Mouse (Mus musculus) brain, embryonic 14.5 days (tissue): ENCODE data around the gene Guk1.

Experiments
- CTCF ChIP-seq: fragments of 200-500 bp; IDR thresholded peaks from 2 replicates; pipeline ENCODE4 v1.5.1; 2012; ENCODE audit warnings: inconsistent platforms, mild to moderate bottlenecking, moderate library complexity, borderline replicate concordance; ENCODE audit not compliant: insufficient read depth, insufficient read length; ENCODE audit errors: extremely low read depth
- POLR2A ChIP-seq: fragments of 200-500 bp; IDR thresholded peaks from 2 replicates; pipeline ENCODE4 v1.6.1; 2012; ENCODE audit warnings: mild to moderate bottlenecking, inconsistent platforms, borderline replicate concordance; ENCODE audit not compliant: poor library complexity, insufficient read depth, insufficient read length, severe bottlenecking; ENCODE audit errors: extremely low read depth

- TF ChIP-seq POLR2A (no peak), CTCF (no peak)
These were observed 24.9 kb upstream of the Guk1 start for GRCm38 (mm10) chr11:59216955-59217354.
